Mouse (Mus musculus) hindbrain, embryonic 11.5 days (tissue): Measurements from ENCODE around the gene Gm20388. TPM values are rescaled to one million over a fixed set of nuclear protein-coding genes. Genes with fewer than 3 reads are reported as not detected.

Experiments
- ATAC-seq: fragments of 200-750 bp; cut with Nextera tagmentation; 2 replicates; pipeline ENCODE4 v1.8.0; 2017; ENCODE audit warnings: mild to moderate bottlenecking, moderate TSS enrichment, moderate library complexity; ENCODE audit not compliant: low FRiP score
- DNase-seq: peaks from one replicate; pipeline ENCODE4 v3.0.0-alpha.2; 2015; ENCODE audit warnings: low spot score
- H3K27ac ChIP-seq: fragments of 300-500 bp; sonication (generic); 2 replicates; pipeline ENCODE4 v1.5.1; 2014; ENCODE audit warnings: mild to moderate bottlenecking, low read depth, low read length
- H3K27me3 ChIP-seq: fragments of 300-500 bp; sonication (generic); 2 replicates; pipeline ENCODE4 v1.6.1; 2014; ENCODE audit warnings: mild to moderate bottlenecking, low read length, moderate library complexity, mixed read lengths; ENCODE audit not compliant: control insufficient read depth, insufficient read depth
- H3K36me3 ChIP-seq: fragments of 300-500 bp; sonication (generic); 2 replicates; pipeline ENCODE4 v1.6.1; 2014; ENCODE audit warnings: mild to moderate bottlenecking, low read length, moderate library complexity, mixed read lengths; ENCODE audit not compliant: control insufficient read depth, insufficient read depth
- H3K4me1 ChIP-seq: fragments of 300-500 bp; sonication (generic); replicated peaks from 2 replicates; pipeline ENCODE4 v1.6.1; 2014; ENCODE audit warnings: low read length, mixed read lengths; ENCODE audit not compliant: control insufficient read depth, insufficient read depth
- H3K4me2 ChIP-seq: fragments of 300-500 bp; sonication (generic); replicated peaks from 2 replicates; pipeline ENCODE4 v1.6.1; 2014; ENCODE audit warnings: mild to moderate bottlenecking, low read depth, low read length
- H3K4me3 ChIP-seq: fragments of 300-500 bp; sonication (generic); 2 replicates; pipeline ENCODE4 v1.5.1; 2014; ENCODE audit warnings: low read depth, low read length
- H3K9ac ChIP-seq: fragments of 300-500 bp; sonication (generic); 2 replicates; pipeline ENCODE4 v1.6.1; 2014; ENCODE audit warnings: low read depth, low read length
- H3K9me3 ChIP-seq: fragments of 300-500 bp; sonication (generic); 2 replicates; pipeline ENCODE4 v1.6.1; 2016; ENCODE audit warnings: low read length; ENCODE audit not compliant: control insufficient read depth
- WGBS: fragments of 180-500 bp; shearing (Covaris S2); extraction: QIAGEN DNeasy Blood & Tissue Kit; methylation state at CpG from one replicate; pipeline ENCODE4 v1.1.7; 2014; 5-methylcytosine and 5-hydroxymethylcytosine counted together
- polyA plus RNA-seq: library from polyadenylated mRNA; unstranded; fragments of >200 nt; fragmentation: Nextera tagmentation; extraction: Ambion mirVana; gene quantifications from 2 replicates; pipeline ENCODE4 v1.2.1, GENCODE M21; 2014

Gene Gm20388
- polyA plus RNA-seq, 1 experiment from 2014 or later, result 11.8 TPM

DNA sequence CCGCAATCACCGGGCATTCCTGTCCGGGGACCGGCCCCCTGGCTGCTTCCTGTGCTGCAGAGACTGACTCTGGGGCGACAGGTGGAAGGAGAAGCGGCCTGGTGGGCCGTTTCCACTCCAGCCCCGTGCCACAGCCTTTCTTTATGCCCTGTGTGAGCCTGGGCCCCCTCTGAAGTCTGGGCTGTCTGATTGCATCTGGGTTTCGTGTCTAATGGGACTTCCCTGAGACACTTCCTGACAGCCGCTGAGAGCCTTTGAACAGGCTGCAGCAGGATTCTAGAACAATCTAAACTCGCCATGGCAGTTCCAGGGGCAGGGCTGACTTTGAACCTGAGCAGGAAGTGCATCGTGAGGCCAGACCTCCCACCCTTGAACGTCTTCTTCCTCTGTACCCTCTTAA is 1066.5 kb downstream of the Gm20388 start:
- 73% methylated on average over 13 of the region's 13 CpGs for WGBS

DNA sequence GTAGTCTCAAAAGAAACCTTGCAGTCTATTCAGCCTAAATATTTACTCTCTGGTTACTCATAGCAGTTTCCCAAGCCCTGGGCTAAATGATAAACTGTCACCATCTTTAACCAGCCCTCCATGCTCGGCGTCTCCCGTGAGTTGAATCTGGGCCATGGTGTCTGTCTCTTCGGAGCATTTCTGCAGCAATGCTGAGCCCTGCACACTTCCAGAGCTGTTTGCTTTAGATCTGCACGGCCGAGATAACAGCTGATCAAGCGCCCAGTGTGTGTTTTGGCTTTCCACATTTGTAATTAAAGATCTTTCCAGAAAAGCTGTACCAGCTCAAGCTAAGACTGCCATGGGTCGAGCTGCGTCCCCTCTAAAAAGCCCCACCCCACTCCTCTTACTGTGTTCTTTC is 1068.6 kb downstream of the Gm20388 start:
- H3K36me3 ChIP-seq, result no peaks in the 10 kb centered on the region
- no peaks in the 10 kb centered on the region for H3K4me1 ChIP-seq
- H3K4me2 ChIP-seq, result no peak overlapping the region
- peaks cover 3% of the 10 kb centered on the region; the same call in 1 of the 2 replicates for H3K27me3 ChIP-seq
- no peak overlapping the region for H3K9ac ChIP-seq
- no peak overlapping the region for H3K4me3 ChIP-seq
- 79% methylated on average over 9 of the region's 9 CpGs for WGBS
- H3K9me3 ChIP-seq, result no peaks in the 10 kb centered on the region
- DNase-seq, result no peak
- no peak overlapping the region for H3K27ac ChIP-seq
- no peak for ATAC-seq

More for the DNA sequence above, 1066.5 kb downstream of the Gm20388 start:
- Histone ChIP-seq H3K4me2 (no peak overlapping the region), H3K4me1 (no peaks in the 10 kb centered on the region), H3K4me3 (no peak overlapping the region), H3K27ac (no peak overlapping the region), H3K9me3 (no peaks in the 10 kb centered on the region), H3K36me3 (no peaks in the 10 kb centered on the region), H3K9ac (no peak overlapping the region), H3K27me3 (peaks cover 15% of the 10 kb centered on the region)
- DNase-seq, result no peak
- no peak for ATAC-seq

DNA sequence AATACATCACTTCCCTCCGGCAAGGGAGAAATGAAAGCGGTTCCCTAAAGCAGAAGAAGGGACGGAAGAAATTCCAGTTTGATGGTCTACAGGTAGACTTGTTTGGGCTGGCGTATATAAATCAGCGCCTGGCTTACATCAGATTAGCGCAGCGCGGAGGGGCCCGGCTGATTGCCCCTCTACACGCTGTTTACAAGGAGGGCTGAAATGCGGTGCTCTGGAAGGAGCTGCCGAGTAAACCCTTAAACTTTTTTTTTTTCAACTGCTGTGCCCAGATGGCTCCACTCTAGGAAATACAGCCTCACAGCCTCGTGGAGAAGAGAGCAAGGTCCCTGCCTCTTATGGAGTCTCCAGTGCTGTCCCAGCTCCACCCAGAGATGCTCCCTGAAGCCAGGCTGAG is 1070.3 kb downstream of the Gm20388 start:
- 66% methylated on average over 13 of the region's 13 CpGs for WGBS
- Histone ChIP-seq H3K36me3 (no peaks in the 10 kb centered on the region), H3K4me3 (no peak overlapping the region), H3K9me3 (no peaks in the 10 kb centered on the region), H3K27me3 (no peaks in the 10 kb centered on the region), H3K9ac (no peak overlapping the region), H3K27ac (no peak overlapping the region), H3K4me1 (no peaks in the 10 kb centered on the region), H3K4me2 (no peak overlapping the region)
- ATAC-seq (no peak), DNase-seq (no peak)

DNA sequence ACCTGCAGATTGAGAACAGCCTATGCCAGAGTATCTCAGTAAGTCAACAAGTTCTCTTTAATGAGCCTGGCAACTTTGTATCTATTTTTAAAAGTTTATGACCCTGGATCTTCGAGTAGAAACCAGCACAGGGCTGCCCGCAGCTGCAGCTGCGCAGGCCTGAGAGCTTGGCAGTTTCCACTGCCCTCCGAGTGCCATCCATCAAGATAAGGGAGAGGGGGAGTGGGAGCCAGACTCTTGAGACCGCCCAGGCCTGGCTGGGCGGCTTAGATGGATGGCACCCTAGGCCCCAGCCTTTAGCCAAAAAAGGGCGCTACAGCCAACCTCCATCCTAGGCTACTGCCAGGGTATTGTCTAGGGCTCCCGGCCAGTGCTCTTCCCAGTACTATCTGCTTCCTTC is 1074.2 kb downstream of the Gm20388 start:
- WGBS, result 80% methylated on average over 8 of the region's 8 CpGs
- Histone ChIP-seq H3K9me3 (no peaks in the 10 kb centered on the region), H3K9ac (no peak overlapping the region), H3K4me2 (no peak overlapping the region), H3K27ac (no peak overlapping the region), H3K27me3 (no peaks in the 10 kb centered on the region), H3K36me3 (no peaks in the 10 kb centered on the region), H3K4me1 (no peaks in the 10 kb centered on the region), H3K4me3 (no peak overlapping the region)
- ATAC-seq (no peak), DNase-seq (no peak)

DNA sequence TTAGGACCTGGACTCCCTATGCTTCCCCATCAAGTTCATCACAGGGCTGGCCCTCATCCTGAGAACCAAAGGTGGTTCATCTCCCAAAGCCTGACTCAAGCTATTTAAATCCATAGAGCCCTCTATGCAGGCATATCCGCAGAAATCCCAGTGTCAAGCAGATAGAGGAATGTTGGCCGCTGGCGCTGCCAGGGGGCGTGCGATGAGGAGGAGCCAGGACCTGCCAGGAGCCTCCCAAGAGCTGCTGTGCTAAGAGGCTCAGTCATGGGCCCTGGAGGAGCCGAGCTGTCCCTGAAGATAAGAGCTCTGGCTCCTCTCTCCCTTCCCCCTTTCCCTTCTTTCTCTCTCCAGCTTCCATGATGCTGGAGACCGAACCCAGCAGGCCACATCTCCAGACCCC is 1075.4 kb downstream of the Gm20388 start:
- no peak for DNase-seq
- Histone ChIP-seq H3K4me3 (no peak overlapping the region), H3K4me2 (no peak overlapping the region), H3K9me3 (no peaks in the 10 kb centered on the region), H3K4me1 (no peaks in the 10 kb centered on the region), H3K27ac (no peak overlapping the region), H3K27me3 (no peaks in the 10 kb centered on the region), H3K9ac (no peak overlapping the region), H3K36me3 (no peaks in the 10 kb centered on the region)
- no peak for ATAC-seq
- WGBS, result 83% methylated on average over 7 of the region's 7 CpGs

DNA sequence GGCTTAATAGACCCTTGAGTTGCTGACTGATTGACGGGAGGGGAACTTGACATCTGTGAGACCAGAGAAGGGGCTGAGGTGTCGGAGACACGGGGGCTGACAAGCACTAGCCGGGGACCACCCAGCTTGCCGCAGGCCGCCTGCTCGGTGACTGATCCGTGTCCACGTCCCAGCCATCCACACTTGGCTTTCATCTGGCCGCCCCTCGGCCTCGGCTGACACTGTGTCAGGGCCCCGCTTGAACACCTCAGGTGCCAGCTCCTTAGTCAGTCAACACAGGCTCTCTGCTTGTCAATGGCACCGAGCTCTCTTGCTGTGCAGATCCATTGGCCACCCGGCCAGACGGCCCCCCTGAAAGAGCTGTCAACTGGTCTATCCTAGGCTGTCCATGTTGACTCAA is 1083.1 kb downstream of the Gm20388 start:
- Histone ChIP-seq H3K27ac (no peak overlapping the region), H3K36me3 (no peaks in the 10 kb centered on the region), H3K9ac (no peak overlapping the region), H3K27me3 (no peaks in the 10 kb centered on the region), H3K9me3 (no peaks in the 10 kb centered on the region), H3K4me3 (no peak overlapping the region), H3K4me1 (no peaks in the 10 kb centered on the region), H3K4me2 (no peak overlapping the region)
- no peak for DNase-seq
- ATAC-seq, result no peak
- WGBS, result 62% methylated on average over 16 of the region's 16 CpGs

DNA sequence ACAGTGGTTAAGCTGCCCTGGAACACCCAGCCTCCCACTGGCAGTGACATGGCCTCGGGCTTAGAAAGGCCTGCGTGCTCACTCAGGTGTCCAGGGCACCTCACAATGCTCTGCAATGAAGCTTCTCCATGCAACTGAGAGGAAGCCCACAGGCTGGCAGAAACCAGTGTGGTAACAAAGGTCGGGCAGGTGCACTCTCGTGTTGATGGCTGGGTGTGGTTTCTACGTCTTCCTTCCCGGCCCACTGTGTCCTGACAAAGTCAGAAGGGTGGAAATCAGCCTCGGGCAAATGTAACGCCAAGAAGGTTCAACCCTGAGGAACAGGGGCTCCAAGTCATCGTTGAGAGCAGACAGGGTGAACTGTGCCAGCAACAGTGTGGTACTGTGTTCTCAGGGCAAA is 1084.8 kb downstream of the Gm20388 start:
- Histone ChIP-seq H3K27ac (no peak overlapping the region), H3K36me3 (no peaks in the 10 kb centered on the region), H3K9me3 (no peaks in the 10 kb centered on the region), H3K4me2 (no peak overlapping the region), H3K9ac (no peak overlapping the region), H3K4me1 (no peaks in the 10 kb centered on the region), H3K27me3 (no peaks in the 10 kb centered on the region), H3K4me3 (no peak overlapping the region)
- 86% methylated on average over 9 of the region's 9 CpGs for WGBS
- ATAC-seq (no peak), DNase-seq (no peak)

DNA sequence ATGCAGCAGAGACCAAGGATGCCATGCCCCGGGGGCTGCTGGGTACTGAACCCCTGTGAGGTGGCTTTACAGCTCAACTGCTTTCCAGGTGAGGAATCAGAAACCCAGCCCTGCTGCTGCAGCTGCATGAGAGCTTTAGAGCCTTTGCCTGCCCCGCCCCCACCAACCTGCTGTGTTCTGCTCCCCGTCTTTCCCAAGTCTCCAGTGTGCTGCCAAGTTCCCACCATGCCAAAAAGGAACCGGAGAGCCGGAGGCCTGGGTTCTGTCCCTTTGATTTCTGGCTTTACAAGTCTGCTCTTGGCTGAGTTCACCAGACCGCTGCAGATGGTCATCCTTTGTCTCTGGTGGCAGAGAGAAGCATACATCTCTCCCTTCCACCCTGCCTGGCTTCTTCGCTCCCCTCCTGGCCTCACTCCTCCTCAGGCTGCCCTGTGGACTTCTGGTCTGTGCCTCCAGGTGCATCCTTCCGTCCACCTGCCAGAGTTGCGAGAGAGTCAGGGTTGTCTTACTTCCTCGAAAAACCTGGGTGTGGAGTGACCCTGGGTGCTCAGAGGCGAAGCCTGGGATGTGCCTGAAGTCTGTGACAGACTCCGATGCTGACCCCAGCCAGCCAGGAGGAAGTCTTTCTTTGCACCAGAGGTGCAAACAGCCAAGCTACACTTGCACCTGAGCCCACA is 1086.4 kb downstream of the Gm20388 start:
- Histone ChIP-seq H3K4me1 (no peaks in the 10 kb centered on the region), H3K9me3 (no peaks in the 10 kb centered on the region), H3K36me3 (no peaks in the 10 kb centered on the region), H3K4me2 (no peak overlapping the region), H3K4me3 (no peak overlapping the region), H3K9ac (no peak overlapping the region), H3K27me3 (no peaks in the 10 kb centered on the region), H3K27ac (no peak overlapping the region)
- DNase-seq, result no peak
- ATAC-seq, result no peak
- 70% methylated on average over 12 of the region's 12 CpGs for WGBS

DNA sequence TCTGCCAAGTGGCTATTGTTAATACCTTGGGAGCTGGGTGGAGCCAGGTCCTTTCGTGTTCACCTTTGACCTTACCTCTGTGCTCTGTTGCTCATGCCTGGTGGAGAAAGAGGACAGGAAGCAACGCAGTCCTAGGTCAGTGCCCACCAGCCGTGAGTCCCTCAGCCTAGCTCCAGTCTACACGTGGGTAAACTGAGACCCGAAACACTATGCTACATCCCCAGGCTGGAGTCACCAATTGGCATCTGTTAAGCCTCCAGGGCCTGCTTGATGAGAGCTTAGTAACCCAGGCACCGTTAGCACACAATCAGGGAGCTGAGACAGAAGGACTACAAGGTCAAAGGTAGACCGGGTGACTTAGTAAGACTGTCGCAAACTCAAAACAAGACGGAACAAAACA is 1087.3 kb downstream of the Gm20388 start:
- no peak for ATAC-seq
- H3K4me3 ChIP-seq, result no peak overlapping the region
- no peaks in the 10 kb centered on the region for H3K9me3 ChIP-seq
- WGBS, result 73% methylated on average over 9 of the region's 9 CpGs
- H3K27me3 ChIP-seq, result no peaks in the 10 kb centered on the region
- no peak overlapping the region for H3K27ac ChIP-seq
- no peak for DNase-seq
- H3K9ac ChIP-seq, result no peak overlapping the region
- H3K4me2 ChIP-seq, result no peak overlapping the region
- H3K4me1 ChIP-seq, result no peaks in the 10 kb centered on the region
- no peaks in the 10 kb centered on the region for H3K36me3 ChIP-seq
